Mouse (Mus musculus) MEL (cell line): ENCODE results near the gene Actr1a. TPM values are rescaled to one million over a fixed set of nuclear protein-coding genes. Genes with fewer than 3 reads are reported as not detected.

Experiments
- DNase-seq: peaks from one replicate; pipeline ENCODE4 v3.0.0; 2011; ENCODE audit warnings: low read depth, low spot score
- H3K27ac ChIP-seq: 2 replicates; pipeline ENCODE4 v1.5.1; 2012; ENCODE audit warnings: low read depth, mild to moderate bottlenecking, control low read depth, low read length, moderate library complexity; ENCODE audit not compliant: control insufficient read depth
- H3K27me3 ChIP-seq, 2 experiments: fragments of 150-350 bp in 1 of 2; sonication (generic) in 1 of 2; 2 replicates each; pipeline ENCODE4 v1.6.1; 2012; ENCODE audit warnings: low read length in 2 of 2, mild to moderate bottlenecking in 2 of 2, improper control_type of control experiment in 1 of 2, moderate library complexity in 1 of 2; ENCODE audit not compliant: insufficient read depth in 2 of 2, control insufficient read depth in 1 of 2
- H3K36me3 ChIP-seq, 2 experiments: 2 replicates each; pipeline ENCODE4 v1.6.1; 2012 to 2014; ENCODE audit warnings: low read length in 2 of 2, improper control_type of control experiment in 1 of 2, inconsistent platforms in 1 of 2, mild to moderate bottlenecking in 1 of 2; ENCODE audit not compliant: insufficient read depth in 2 of 2, control insufficient read depth in 1 of 2
- H3K4me1 ChIP-seq, 2 experiments: fragments of 150-350 bp in 1 of 2; sonication (generic) in 1 of 2; 2 replicates each; pipeline ENCODE4 v1.6.1; 2012; ENCODE audit warnings: low read length in 2 of 2, improper control_type of control experiment in 1 of 2, mild to moderate bottlenecking in 1 of 2; ENCODE audit not compliant: insufficient read depth in 2 of 2, control insufficient read depth in 1 of 2
- H3K4me3 ChIP-seq, 2 experiments: fragments of 150-350 bp in 1 of 2; sonication (generic) in 1 of 2; 2 replicates each; pipeline ENCODE4 v1.5.1; 2012; ENCODE audit warnings: low read depth in 2 of 2, low read length in 2 of 2, mild to moderate bottlenecking in 2 of 2, moderate library complexity in 2 of 2, control low read depth in 1 of 2, improper control_type of control experiment in 1 of 2; ENCODE audit not compliant: control insufficient read depth in 1 of 2, insufficient read depth in 1 of 2
- H3K79me2 ChIP-seq: 2 replicates; pipeline ENCODE4 v1.6.1; 2012; ENCODE audit warnings: mild to moderate bottlenecking, low read length, moderate library complexity; ENCODE audit not compliant: control insufficient read depth, poor library complexity, insufficient read depth
- H3K9ac ChIP-seq: 2 replicates; pipeline ENCODE4 v1.6.1; 2012; ENCODE audit warnings: low read depth, mild to moderate bottlenecking, control low read depth, low read length, moderate library complexity; ENCODE audit not compliant: control insufficient read depth, poor library complexity, severe bottlenecking
- H3K9me3 ChIP-seq: fragments of 150-350 bp; sonication (generic); replicated peaks from 2 replicates; pipeline ENCODE4 v1.6.1; 2012; ENCODE audit warnings: mild to moderate bottlenecking, low read length, improper control_type of control experiment, moderate library complexity; ENCODE audit not compliant: insufficient read depth
- E2F4 ChIP-seq: IDR thresholded peaks from 2 replicates; pipeline ENCODE4 v1.6.1; 2011; ENCODE audit warnings: low read depth, low read length, improper control_type of control experiment, borderline replicate concordance
- ETS1 ChIP-seq: IDR thresholded peaks from 2 replicates; pipeline ENCODE4 v1.6.1; 2012; ENCODE audit warnings: low read depth, mild to moderate bottlenecking, inconsistent platforms, low read length, improper control_type of control experiment, moderate library complexity
- GABPA ChIP-seq: IDR thresholded peaks from 2 replicates; pipeline ENCODE4 v1.6.1; 2012; ENCODE audit warnings: low read depth, mild to moderate bottlenecking, inconsistent platforms, low read length, improper control_type of control experiment, moderate library complexity
- GATA1 ChIP-seq: IDR thresholded peaks from 2 replicates; pipeline ENCODE4 v1.6.1; 2011; ENCODE audit warnings: low read depth, low read length, improper control_type of control experiment
- JUND ChIP-seq: IDR thresholded peaks from 2 replicates; pipeline ENCODE4 v1.6.1; 2011; ENCODE audit warnings: low read depth, mild to moderate bottlenecking, improper control_type of control experiment, low read length
- KAT2A ChIP-seq: conservative IDR thresholded peaks from 2 replicates; pipeline ENCODE4 v1.6.1; 2012; ENCODE audit warnings: low read depth, low read length, improper control_type of control experiment, inconsistent platforms
- MAX ChIP-seq: IDR thresholded peaks from 2 replicates; pipeline ENCODE4 v1.6.1; 2011; ENCODE audit warnings: low read length, improper control_type of control experiment
- MEF2A ChIP-seq: IDR thresholded peaks from 2 replicates; pipeline ENCODE4 v1.6.1; 2014; ENCODE audit warnings: low read depth, mild to moderate bottlenecking, inconsistent platforms, low read length, improper control_type of control experiment; ENCODE audit not compliant: poor library complexity, insufficient replicate concordance, severe bottlenecking; ENCODE audit errors: extremely low read depth
- MYB ChIP-seq: IDR thresholded peaks from 2 replicates; pipeline ENCODE4 v1.6.1; 2011; ENCODE audit warnings: mild to moderate bottlenecking, low read depth, low read length, improper control_type of control experiment
- NRF1 ChIP-seq: IDR thresholded peaks from 2 replicates; pipeline ENCODE4 v1.6.1; 2014; ENCODE audit warnings: low read depth, mild to moderate bottlenecking, inconsistent platforms, low read length, improper control_type of control experiment, moderate library complexity; ENCODE audit not compliant: poor library complexity, insufficient read depth, severe bottlenecking
- POLR2A ChIP-seq, 2 experiments: IDR thresholded peaks; 2 replicates each; pipeline ENCODE4 v1.6.1; 2011 to 2012; ENCODE audit warnings: low read length in 2 of 2, mild to moderate bottlenecking in 2 of 2, control low read depth in 1 of 2, improper control_type of control experiment in 1 of 2, low read depth in 1 of 2, moderate library complexity in 1 of 2; ENCODE audit not compliant: control insufficient read depth in 1 of 2, insufficient read depth in 1 of 2, poor library complexity in 1 of 2
- POLR2AphosphoS5 ChIP-seq: IDR thresholded peaks from 2 replicates; pipeline ENCODE4 v1.6.1; 2012; ENCODE audit warnings: low read depth, borderline replicate concordance, mild to moderate bottlenecking, inconsistent platforms, low read length, moderate library complexity, mixed read lengths
- RAD21 ChIP-seq: IDR thresholded peaks from 2 replicates; pipeline ENCODE4 v1.6.1; 2011; ENCODE audit warnings: mild to moderate bottlenecking, low read depth, low read length, improper control_type of control experiment
- RCOR1 ChIP-seq: IDR thresholded peaks from 2 replicates; pipeline ENCODE4 v1.6.1; 2012; ENCODE audit warnings: low read depth, mild to moderate bottlenecking, inconsistent platforms, low read length, improper control_type of control experiment
- SIN3A ChIP-seq: IDR thresholded peaks from 2 replicates; pipeline ENCODE4 v1.6.1; 2012; ENCODE audit warnings: low read length, improper control_type of control experiment, inconsistent platforms
- SMC3 ChIP-seq: IDR thresholded peaks from 2 replicates; pipeline ENCODE4 v1.6.1; 2011; ENCODE audit warnings: low read depth, low read length, improper control_type of control experiment
- TCF12 ChIP-seq: IDR thresholded peaks from 2 replicates; pipeline ENCODE4 v1.6.1; 2014; ENCODE audit warnings: low read depth, mild to moderate bottlenecking, inconsistent platforms, low read length, improper control_type of control experiment, moderate library complexity
- ZKSCAN1 ChIP-seq: IDR thresholded peaks from 2 replicates; pipeline ENCODE4 v1.6.1; 2012; ENCODE audit warnings: low read depth, mild to moderate bottlenecking, inconsistent platforms, low read length, improper control_type of control experiment, moderate library complexity
- ZMIZ1 ChIP-seq: IDR thresholded peaks from 2 replicates; pipeline ENCODE4 v1.6.1; 2012; ENCODE audit warnings: low read depth, mild to moderate bottlenecking, inconsistent platforms, low read length, improper control_type of control experiment, moderate library complexity
- polyA plus RNA-seq, 2 experiments: library from polyadenylated mRNA; stranded (reverse) in 1 of 2; unstranded in 1 of 2; fragments of >175 nt in 1 of 2; fragments of >200 nt in 1 of 2; gene quantifications; 2 replicates each; pipeline versions ENCODE4 v1.2.1 to v1.2.4; 2012; ENCODE audit warnings: low replicate concordance in 2 of 2, low read depth in 1 of 2; ENCODE audit not compliant: insufficient read length in 2 of 2, insufficient read depth in 1 of 2, missing spikeins in 1 of 2
- total RNA-seq: library from RNA; depleted of rRNA; stranded (reverse); fragments of 300-350 nt; gene quantifications from 2 replicates; pipeline ENCODE4 v1.2.3, GENCODE M21; 2012

The Actr1a gene
- total and polyA plus RNA-seq, 3 experiments, result 140 to 530 (median 193) TPM

- H3K79me2 ChIP-seq, result peaks cover 2% of the 10 kb centered on the region; the same call in 1 of the 2 replicates
- peaks cover 0 to 5% of the 10 kb centered on the region in 2 experiments; a peak in 2 of 4 replicates for H3K36me3 ChIP-seq
- TF ChIP-seq E2F4 (no peak; the same call in 1 of the 2 replicates), MAX (no peak), GATA1 (no peak), JUND (no peak), ZKSCAN1 (no peak), GABPA (no peak), MEF2A (no peak), NRF1 (no peak), KAT2A (no peak), RAD21 (no peak), ZMIZ1 (no peak), MYB (no peak), SMC3 (no peak), RCOR1 (no peak), TCF12 (no peak), ETS1 (no peak), POLR2AphosphoS5 (no peak), POLR2A (IDR thresholded peaks at IDR 0.05; ENCODE audit: control insufficient read depth in 1 of 2, insufficient read depth in 1 of 2, low read depth in 1 of 2, low read length in 2 of 2, poor library complexity in 1 of 2) (no peak), SIN3A (no peak)
- TF ChIP-seq, all 39 proteins: peak for 0
- Histone ChIP-seq H3K4me3 (peak overlapping the region; percentile 78 to 85), H3K4me1 (peaks cover 0 to 18% of the 10 kb centered on the region in 2 experiments; a peak in 2 of 4 replicates), H3K9ac (peak overlapping the region; percentile 75), H3K27ac (no peak overlapping the region), H3K9me3 (no peaks in the 10 kb centered on the region), H3K27me3 (no peaks in the 10 kb centered on the region)
- no peak for DNase-seq
Observed at GRCm38 (mm10) chr19:46329031-46329641, 66.4 kb downstream of the Actr1a start.
